Mouse (Mus musculus) heart, embryonic 15.5 days (tissue): ENCODE measurements around the gene Gna15. TPM values are rescaled to one million over a fixed set of nuclear protein-coding genes. Genes with fewer than 3 reads are reported as not detected.

ENCODE experiments used
- ATAC-seq: fragments of 200-750 bp; cut with Nextera tagmentation; replicated peaks from 2 replicates; pipeline ENCODE4 v1.8.0; 2017; ENCODE audit warnings: low read depth, moderate TSS enrichment; ENCODE audit not compliant: insufficient number of reproducible peaks, insufficient read depth, low FRiP score
- H3K27ac ChIP-seq: fragments of 300-500 bp; sonication (generic); 2 replicates; pipeline ENCODE4 v1.5.1; 2015; ENCODE audit warnings: mild to moderate bottlenecking, inconsistent platforms
- H3K27me3 ChIP-seq: fragments of 300-500 bp; sonication (generic); 2 replicates; pipeline ENCODE4 v1.6.1; 2015; ENCODE audit warnings: inconsistent platforms
- H3K36me3 ChIP-seq: fragments of 300-500 bp; sonication (generic); 2 replicates; pipeline ENCODE4 v1.6.1; 2015; ENCODE audit warnings: mild to moderate bottlenecking, inconsistent platforms
- H3K4me1 ChIP-seq: fragments of 300-500 bp; sonication (generic); replicated peaks from 2 replicates; pipeline ENCODE4 v1.6.1; 2015; ENCODE audit warnings: inconsistent platforms
- H3K4me2 ChIP-seq: fragments of 300-500 bp; sonication (generic); 2 replicates; pipeline ENCODE4 v1.6.1; 2015; ENCODE audit warnings: inconsistent platforms, mild to moderate bottlenecking, moderate library complexity
- H3K4me3 ChIP-seq: fragments of 300-500 bp; sonication (generic); 2 replicates; pipeline ENCODE4 v1.5.1; 2015; ENCODE audit warnings: mild to moderate bottlenecking, inconsistent platforms
- H3K9ac ChIP-seq: fragments of 300-500 bp; sonication (generic); 2 replicates; pipeline ENCODE4 v1.6.1; 2015; ENCODE audit warnings: mild to moderate bottlenecking, inconsistent platforms
- H3K9me3 ChIP-seq: fragments of 300-500 bp; sonication (generic); replicated peaks from 2 replicates; pipeline ENCODE4 v1.6.1; 2016; ENCODE audit warnings: inconsistent platforms
- WGBS: fragments of 180-500 bp; shearing (Covaris S2); methylation state at CpG from one replicate; pipeline ENCODE4 v1.1.7; 2015; ENCODE audit warnings: mixed read lengths; 5-methylcytosine and 5-hydroxymethylcytosine counted together
- polyA plus RNA-seq: library from polyadenylated mRNA; unstranded; fragments of >200 nt; fragmentation: Nextera tagmentation; extraction: Ambion mirVana; gene quantifications from 2 replicates; pipeline ENCODE4 v1.2.1, GENCODE M21; 2015

The Gna15 gene
- polyA plus RNA-seq, 1 experiment from 2014 or later: 0.64 TPM

GRCm38 (mm10) chr10:81519227-81519977 lies 4.6 kb downstream of the Gna15 start:
- H3K4me2 ChIP-seq: no peak overlapping the region
- WGBS: 60% methylated on average over 6 of the region's 6 CpGs
- ATAC-seq: no peak
- H3K27me3 ChIP-seq: no peaks in the 10 kb centered on the region
- no peak overlapping the region for H3K9ac ChIP-seq
- peaks cover 11% of the 10 kb centered on the region for H3K4me1 ChIP-seq
- no peaks in the 10 kb centered on the region for H3K9me3 ChIP-seq
- no peak overlapping the region for H3K4me3 ChIP-seq
- no peaks in the 10 kb centered on the region for H3K36me3 ChIP-seq
- no peak overlapping the region for H3K27ac ChIP-seq

- WGBS: 10% methylated on average over 4 of the region's 4 CpGs
- no peak overlapping the region for H3K9ac ChIP-seq
- H3K4me1 ChIP-seq: peaks cover 3% of the 10 kb centered on the region; the same call in 1 of the 2 replicates
- H3K27ac ChIP-seq: no peak overlapping the region
- no peak overlapping the region for H3K4me3 ChIP-seq
- H3K27me3 ChIP-seq: no peaks in the 10 kb centered on the region
- no peaks in the 10 kb centered on the region for H3K9me3 ChIP-seq
- H3K4me2 ChIP-seq: no peak overlapping the region
- no peak for ATAC-seq
- no peaks in the 10 kb centered on the region for H3K36me3 ChIP-seq
Observed at GRCm38 (mm10) chr10:81518546-81518945, 5.5 kb downstream of the Gna15 start.

DNA sequence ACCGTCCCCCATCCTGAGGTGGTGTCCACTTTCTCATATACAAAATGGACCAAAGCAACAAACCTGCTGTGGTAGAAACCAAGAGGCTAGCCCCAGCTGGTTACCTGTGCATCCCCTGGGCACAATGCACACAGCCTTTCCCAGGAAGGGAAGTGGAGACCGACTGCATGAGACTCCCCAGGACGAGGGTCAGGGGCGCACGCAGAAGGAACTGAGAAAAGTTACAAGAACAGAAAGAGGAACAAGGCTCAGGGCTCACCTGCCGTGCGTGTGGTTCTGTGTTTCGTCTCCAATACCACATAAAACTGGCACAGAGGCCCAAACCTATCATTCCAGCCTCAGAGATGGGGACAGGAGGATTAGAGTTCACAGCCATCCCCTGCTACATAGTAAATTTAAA lies 6.8 kb downstream of the Gna15 start:
- Histone ChIP-seq H3K27me3 (peaks cover 7% of the 10 kb centered on the region; the same call in 1 of the 2 replicates), H3K9ac (no peak overlapping the region), H3K27ac (no peak overlapping the region), H3K9me3 (no peaks in the 10 kb centered on the region), H3K4me3 (no peak overlapping the region), H3K4me2 (no peak overlapping the region), H3K36me3 (no peaks in the 10 kb centered on the region), H3K4me1 (no peaks in the 10 kb centered on the region)
- 69% methylated on average over 8 of the region's 8 CpGs for WGBS
- no peak for ATAC-seq

- H3K9ac ChIP-seq: no peak overlapping the region
- H3K36me3 ChIP-seq: no peaks in the 10 kb centered on the region
- no peak for ATAC-seq
- H3K9me3 ChIP-seq: no peaks in the 10 kb centered on the region
- H3K4me2 ChIP-seq: no peak overlapping the region
- no peak overlapping the region for H3K4me3 ChIP-seq
- peaks cover 17% of the 10 kb centered on the region for H3K27me3 ChIP-seq
- H3K27ac ChIP-seq: no peak overlapping the region
- 79% methylated on average over 5 of the region's 5 CpGs for WGBS
- H3K4me1 ChIP-seq: no peaks in the 10 kb centered on the region
Observed at GRCm38 (mm10) chr10:81513798-81514197, 10.2 kb downstream of the Gna15 start.

DNA sequence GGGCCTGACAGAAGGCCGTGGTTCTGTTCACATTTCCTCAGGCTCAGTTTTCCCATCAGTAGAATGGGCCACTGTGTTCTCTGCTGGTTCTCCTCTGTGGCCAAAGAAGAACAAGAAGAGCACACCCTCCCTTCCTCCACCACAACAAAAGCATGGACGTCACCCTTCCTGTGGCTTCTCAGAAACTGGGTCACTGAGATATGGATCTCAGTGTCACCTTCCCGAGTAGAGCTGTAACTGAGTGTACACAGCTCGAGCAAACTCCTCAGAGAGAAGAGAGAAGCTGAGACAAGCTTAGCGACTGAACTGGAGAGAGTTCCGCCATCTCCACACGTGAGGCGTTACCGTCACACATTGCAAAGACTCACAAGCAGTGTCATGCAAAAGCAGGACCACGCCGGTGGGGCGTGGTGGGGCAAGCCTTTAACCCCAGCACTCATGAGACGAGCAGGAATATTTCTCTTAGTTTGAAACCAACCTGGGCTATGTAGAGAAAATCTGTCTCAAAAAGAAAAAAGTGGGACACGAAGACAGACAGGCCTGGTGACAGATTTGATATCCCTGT lies 13.7 kb downstream of the Gna15 start:
- ATAC-seq: no peak
- peaks cover 17% of the 10 kb centered on the region for H3K27me3 ChIP-seq
- no peaks in the 10 kb centered on the region for H3K4me1 ChIP-seq
- H3K9me3 ChIP-seq: no peaks in the 10 kb centered on the region
- 69% methylated on average over 14 of the region's 14 CpGs for WGBS
- no peak overlapping the region for H3K4me2 ChIP-seq
- no peak overlapping the region for H3K27ac ChIP-seq
- no peaks in the 10 kb centered on the region for H3K36me3 ChIP-seq
- no peak overlapping the region for H3K4me3 ChIP-seq
- H3K9ac ChIP-seq: no peak overlapping the region

DNA sequence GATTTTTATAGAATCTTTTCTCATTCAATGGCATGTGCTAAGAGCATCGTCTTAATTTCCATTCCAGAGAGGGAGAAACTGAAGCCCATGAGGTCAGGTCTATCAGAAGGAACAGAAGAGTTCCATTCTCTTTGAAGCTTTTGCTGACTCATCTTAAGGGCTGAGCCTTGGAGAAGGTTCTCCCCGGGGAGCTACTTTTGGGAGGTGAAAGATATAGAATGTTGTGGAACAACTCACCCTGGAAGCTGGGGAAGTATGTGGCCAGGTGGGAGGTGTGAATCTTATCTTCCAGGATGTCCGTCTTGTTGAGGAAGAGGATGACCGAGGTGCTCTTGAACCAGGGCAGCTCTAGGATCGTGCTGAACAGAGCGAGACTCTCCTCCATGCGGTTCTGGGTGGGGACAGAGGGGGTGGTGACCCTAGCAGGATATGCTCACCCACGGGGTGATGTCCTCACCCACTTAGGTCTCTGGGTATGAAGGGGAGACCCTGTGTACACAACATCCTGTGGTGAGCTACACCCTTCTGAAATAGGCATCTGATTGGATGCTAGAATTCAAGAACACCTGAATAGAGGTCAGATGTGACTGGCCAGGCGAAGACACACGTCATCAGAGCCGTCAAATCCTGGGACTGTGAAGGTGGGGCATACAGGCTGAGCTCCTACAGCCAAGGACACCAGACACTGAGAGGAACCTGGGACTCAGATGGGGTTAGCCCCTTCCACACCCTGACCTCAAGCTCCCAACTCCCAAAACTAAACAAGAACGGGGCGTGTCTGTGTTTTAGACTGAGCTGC lies 16.1 kb downstream of the Gna15 start:
- Histone ChIP-seq H3K4me1 (peaks cover 2% of the 10 kb centered on the region), H3K4me2 (no peak overlapping the region), H3K27me3 (peaks cover 28% of the 10 kb centered on the region), H3K4me3 (no peak overlapping the region), H3K9ac (no peak overlapping the region), H3K36me3 (no peaks in the 10 kb centered on the region), H3K27ac (no peak overlapping the region), H3K9me3 (no peaks in the 10 kb centered on the region)
- ATAC-seq: no peak
- 57% methylated on average over 13 of the region's 13 CpGs for WGBS

DNA sequence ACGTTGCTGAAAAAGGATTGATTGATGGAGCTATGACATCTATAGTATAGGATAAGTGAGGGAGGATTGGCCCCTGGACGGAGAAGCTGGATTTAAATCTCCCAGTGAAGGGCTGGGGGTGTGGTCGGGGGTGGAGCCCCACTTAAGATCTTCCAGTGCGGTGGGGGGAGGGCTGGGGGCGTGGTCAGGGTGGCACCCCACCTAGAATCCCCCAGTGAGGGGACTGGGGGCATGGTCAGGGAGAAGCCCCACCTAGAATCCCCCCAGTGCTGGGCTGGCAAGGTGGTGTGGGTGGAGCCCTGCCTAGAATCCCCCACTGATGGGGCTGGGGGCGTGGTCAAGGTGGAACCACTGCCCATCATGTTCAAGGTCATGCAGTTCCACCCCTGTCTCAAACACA lies 16.9 kb downstream of the Gna15 start:
- Histone ChIP-seq H3K4me2 (no peak overlapping the region), H3K27me3 (peaks cover 23% of the 10 kb centered on the region), H3K4me3 (no peak overlapping the region), H3K36me3 (no peaks in the 10 kb centered on the region), H3K9me3 (no peaks in the 10 kb centered on the region), H3K4me1 (peaks cover 5% of the 10 kb centered on the region), H3K27ac (no peak overlapping the region), H3K9ac (no peak overlapping the region)
- ATAC-seq: no peak
- WGBS: 34% methylated on average over 6 of the region's 6 CpGs

GRCm38 (mm10) chr10:81505016-81505664 lies 18.9 kb downstream of the Gna15 start:
- Histone ChIP-seq H3K4me1 (peaks cover 5% of the 10 kb centered on the region), H3K36me3 (no peaks in the 10 kb centered on the region), H3K9ac (no peak overlapping the region), H3K9me3 (no peaks in the 10 kb centered on the region), H3K4me3 (no peak overlapping the region), H3K27me3 (peaks cover 14% of the 10 kb centered on the region), H3K27ac (no peak overlapping the region), H3K4me2 (no peak overlapping the region)
- no peak for ATAC-seq
- WGBS: 74% methylated on average over 15 of the region's 15 CpGs

- Histone ChIP-seq H3K27me3 (peaks cover 14% of the 10 kb centered on the region), H3K9ac (peak overlapping the region; percentile 40; the same call in 1 of the 2 replicates), H3K36me3 (no peaks in the 10 kb centered on the region), H3K4me1 (peaks cover 5% of the 10 kb centered on the region), H3K4me2 (peak overlapping the region; percentile 77), H3K9me3 (no peaks in the 10 kb centered on the region), H3K4me3 (peak overlapping the region; percentile 42), H3K27ac (no peak overlapping the region)
- ATAC-seq: peak; percentile 21
- 7% methylated on average over 36 of the region's 36 CpGs for WGBS
Observed at GRCm38 (mm10) chr10:81502658-81503057, 21.4 kb downstream of the Gna15 start.

DNA sequence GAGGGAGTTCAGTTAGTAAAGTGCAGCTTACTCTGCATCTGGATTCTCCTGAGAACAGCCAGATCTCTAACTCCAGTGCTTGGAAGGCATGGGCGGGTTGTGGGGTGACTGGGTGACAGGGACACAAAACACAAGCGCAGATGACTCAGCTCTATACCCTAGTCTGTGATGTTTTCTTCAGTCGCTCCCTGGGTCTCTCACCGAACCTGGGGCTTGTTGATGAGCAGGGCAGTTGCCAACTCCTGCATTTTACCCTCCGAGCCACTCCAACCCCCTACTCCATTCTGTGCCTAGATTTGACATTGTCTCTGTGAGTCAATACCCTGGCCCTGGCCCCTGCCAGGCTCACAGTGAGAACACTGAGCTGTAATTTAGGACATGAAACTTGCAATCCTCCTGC lies 22.2 kb downstream of the Gna15 start:
- WGBS: 79% methylated on average over 5 of the region's 5 CpGs
- Histone ChIP-seq H3K4me3 (no peak overlapping the region), H3K9ac (no peak overlapping the region), H3K4me1 (peaks cover 5% of the 10 kb centered on the region), H3K27ac (no peak overlapping the region), H3K4me2 (no peak overlapping the region), H3K36me3 (no peaks in the 10 kb centered on the region), H3K9me3 (no peaks in the 10 kb centered on the region), H3K27me3 (peaks cover 14% of the 10 kb centered on the region)
- ATAC-seq: no peak

GRCm38 (mm10) chr10:81500032-81500431 lies 24.0 kb downstream of the Gna15 start, which contains the start of gene S1pr4:
S1pr4 (minus strand) TSS chr10:81500132.
- H3K27me3 ChIP-seq: peaks cover 14% of the 10 kb centered on the region
- H3K27ac ChIP-seq: 0 out of 2 replicates have a peak within 1 kb of the TSS, but pooled peaks have one; percentile 10
- H3K9ac ChIP-seq: no peak within 1 kb of the TSS
- H3K4me1 ChIP-seq: peaks cover 11% of the 10 kb centered on the region
- H3K36me3 ChIP-seq: no peaks in the 10 kb centered on the region
- WGBS: 74% methylated on average over 3 of the region's 3 CpGs
- H3K4me2 ChIP-seq: peak within 1 kb of the TSS; percentile 8; the same call in 1 of the 2 replicates
- no peak for ATAC-seq
- H3K4me3 ChIP-seq: peak within 1 kb of the TSS; percentile 7; the same call in 1 of the 2 replicates
- H3K9me3 ChIP-seq: no peaks in the 10 kb centered on the region
